Mouse (Mus musculus) heart, embryonic 16.5 days (tissue): ENCODE measurements at regions not wholly inside any gene's neighbourhood (a gene's known extent, or its start where the extent isn't known, plus 50 kb on each side); places are given as distances from the start of the nearest gene placed in this dataset.

ENCODE experiments used
- ATAC-seq: fragments of 200-750 bp; cut with Nextera tagmentation; replicated peaks from 2 replicates; pipeline ENCODE4 v1.8.0; 2017; ENCODE audit warnings: moderate number of reproducible peaks; ENCODE audit not compliant: insufficient read depth, low FRiP score; ENCODE audit errors: extremely low read depth
- H3K27ac ChIP-seq: fragments of 300-500 bp; sonication (generic); 2 replicates; pipeline ENCODE4 v1.5.1; 2014; ENCODE audit warnings: mild to moderate bottlenecking, low read length, control low read depth, moderate library complexity
- H3K27me3 ChIP-seq: fragments of 300-500 bp; sonication (generic); 2 replicates; pipeline ENCODE4 v1.6.1; 2014; ENCODE audit warnings: low read length, mixed read lengths; ENCODE audit not compliant: control insufficient read depth, insufficient read depth
- H3K36me3 ChIP-seq: fragments of 300-500 bp; sonication (generic); 2 replicates; pipeline ENCODE4 v1.6.1; 2014; ENCODE audit not compliant: control insufficient read depth, insufficient read depth
- H3K4me1 ChIP-seq: fragments of 300-500 bp; sonication (generic); 2 replicates; pipeline ENCODE4 v1.6.1; 2014; ENCODE audit warnings: low read length, mixed read lengths; ENCODE audit not compliant: control insufficient read depth, insufficient read depth
- H3K4me2 ChIP-seq: fragments of 300-500 bp; sonication (generic); 2 replicates; pipeline ENCODE4 v1.6.1; 2014; ENCODE audit warnings: low read depth, mild to moderate bottlenecking, control low read depth, low read length
- H3K4me3 ChIP-seq: fragments of 300-500 bp; sonication (generic); 2 replicates; pipeline ENCODE4 v1.5.1; 2014; ENCODE audit warnings: mild to moderate bottlenecking, control low read depth, low read length
- H3K9ac ChIP-seq: fragments of 300-500 bp; sonication (generic); 2 replicates; pipeline ENCODE4 v1.6.1; 2014; ENCODE audit warnings: low read length, control low read depth
- H3K9me3 ChIP-seq: fragments of 300-500 bp; sonication (generic); replicated peaks from 2 replicates; pipeline ENCODE4 v1.6.1; 2016; ENCODE audit warnings: low read length; ENCODE audit not compliant: control insufficient read depth
- WGBS: fragments of 180-500 bp; shearing (Covaris S2); extraction: QIAGEN DNeasy Blood & Tissue Kit; methylation state at CpG from one replicate; pipeline ENCODE4 v1.1.7; 2014; 5-methylcytosine and 5-hydroxymethylcytosine counted together

DNA sequence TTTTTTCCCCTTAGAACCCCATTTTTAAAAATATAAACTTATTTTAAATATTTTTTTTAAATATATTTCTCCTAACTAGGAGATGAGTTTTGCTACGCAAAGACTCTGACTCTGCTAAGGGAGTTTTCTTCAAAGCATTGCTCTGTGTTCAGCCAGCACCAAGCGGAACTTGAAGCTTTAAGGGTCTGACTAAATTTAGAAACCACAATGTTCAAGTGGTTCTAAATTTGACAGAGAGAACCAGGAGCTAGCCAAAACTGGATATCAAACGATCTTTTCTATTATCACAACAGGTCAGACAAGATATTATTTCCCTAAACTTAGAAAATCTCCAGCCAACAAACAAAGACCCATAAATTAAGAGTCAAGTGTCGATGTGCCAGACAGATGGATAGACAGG is 344.2 kb downstream of the Ptprc start:
- 34% methylated on average over 4 of the region's 4 CpGs for WGBS
- H3K36me3 ChIP-seq = no peaks in the 10 kb centered on the region
- H3K9me3 ChIP-seq = no peaks in the 10 kb centered on the region
- H3K9ac ChIP-seq = no peak overlapping the region
- ATAC-seq = 0 out of 2 replicates have a peak, but pooled peaks have one; percentile 67
- peak overlapping the region; percentile 63 for H3K27ac ChIP-seq
- H3K4me1 ChIP-seq = peaks cover 7% of the 10 kb centered on the region; the same call in 1 of the 2 replicates
- no peak overlapping the region for H3K4me3 ChIP-seq
- H3K27me3 ChIP-seq = no peaks in the 10 kb centered on the region
- no peak overlapping the region for H3K4me2 ChIP-seq

- WGBS = 85% methylated on average over 4 of the region's 4 CpGs
- H3K4me1 ChIP-seq = peaks cover 9% of the 10 kb centered on the region; the same call in 1 of the 2 replicates
- H3K27ac ChIP-seq = no peak overlapping the region
- ATAC-seq = no peak
- no peaks in the 10 kb centered on the region for H3K9me3 ChIP-seq
- H3K36me3 ChIP-seq = no peaks in the 10 kb centered on the region
- no peak overlapping the region for H3K9ac ChIP-seq
- H3K27me3 ChIP-seq = no peaks in the 10 kb centered on the region
- no peak overlapping the region for H3K4me2 ChIP-seq
- H3K4me3 ChIP-seq = no peak overlapping the region
Measured at GRCm38 (mm10) chr1:137827379-137827778, 348.1 kb downstream of the Ptprc start.

GRCm38 (mm10) chr1:137815401-137815888 is 360.1 kb downstream of the Ptprc start:
- 81% methylated on average over 4 of the region's 4 CpGs for WGBS
- no peak for ATAC-seq
- Histone ChIP-seq H3K9me3 (no peaks in the 10 kb centered on the region), H3K27ac (no peak overlapping the region), H3K27me3 (no peaks in the 10 kb centered on the region), H3K4me3 (no peak overlapping the region), H3K36me3 (no peaks in the 10 kb centered on the region), H3K9ac (no peak overlapping the region), H3K4me1 (no peaks in the 10 kb centered on the region), H3K4me2 (no peak overlapping the region)

GRCm38 (mm10) chr1:137814556-137814955 is 361.0 kb downstream of the Ptprc start:
- Histone ChIP-seq H3K4me1 (no peaks in the 10 kb centered on the region), H3K27ac (no peak overlapping the region), H3K27me3 (no peaks in the 10 kb centered on the region), H3K4me3 (no peak overlapping the region), H3K9me3 (no peaks in the 10 kb centered on the region), H3K9ac (no peak overlapping the region), H3K36me3 (no peaks in the 10 kb centered on the region), H3K4me2 (no peak overlapping the region)
- 74% methylated on average over 2 of the region's 2 CpGs for WGBS
- no peak for ATAC-seq

- Histone ChIP-seq H3K9ac (no peak overlapping the region), H3K27me3 (no peaks in the 10 kb centered on the region), H3K4me2 (no peak overlapping the region), H3K9me3 (no peaks in the 10 kb centered on the region), H3K36me3 (no peaks in the 10 kb centered on the region), H3K27ac (no peak overlapping the region), H3K4me1 (no peaks in the 10 kb centered on the region), H3K4me3 (no peak overlapping the region)
- ATAC-seq = no peak
- 76% methylated on average over 1 of the region's 1 CpGs for WGBS
Measured at GRCm38 (mm10) chr1:137813716-137814115, 361.8 kb downstream of the Ptprc start.

GRCm38 (mm10) chr1:137811981-137812380 is 363.5 kb downstream of the Ptprc start:
- Histone ChIP-seq H3K4me1 (no peaks in the 10 kb centered on the region), H3K9ac (no peak overlapping the region), H3K27ac (no peak overlapping the region; the same call in 1 of the 2 replicates), H3K4me3 (no peak overlapping the region), H3K9me3 (no peaks in the 10 kb centered on the region), H3K4me2 (no peak overlapping the region), H3K36me3 (no peaks in the 10 kb centered on the region), H3K27me3 (no peaks in the 10 kb centered on the region)
- no peak; the same call in 1 of the 2 replicates for ATAC-seq
- 84% methylated on average over 4 of the region's 4 CpGs for WGBS

- H3K27ac ChIP-seq = peak overlapping the region; percentile 19; the same call in 1 of the 2 replicates
- H3K4me3 ChIP-seq = no peak overlapping the region
- no peaks in the 10 kb centered on the region for H3K9me3 ChIP-seq
- H3K27me3 ChIP-seq = no peaks in the 10 kb centered on the region
- H3K4me2 ChIP-seq = no peak overlapping the region
- no peaks in the 10 kb centered on the region for H3K36me3 ChIP-seq
- 49% methylated on average over 8 of the region's 8 CpGs for WGBS
- H3K4me1 ChIP-seq = no peaks in the 10 kb centered on the region
- peak; percentile 70 for ATAC-seq
- H3K9ac ChIP-seq = no peak overlapping the region
Measured at GRCm38 (mm10) chr1:137806742-137807141, 368.8 kb downstream of the Ptprc start.

- Histone ChIP-seq H3K36me3 (no peaks in the 10 kb centered on the region), H3K9me3 (no peaks in the 10 kb centered on the region), H3K4me2 (no peak overlapping the region), H3K27me3 (no peaks in the 10 kb centered on the region), H3K9ac (no peak overlapping the region), H3K4me1 (peaks cover under 1% of the 10 kb centered on the region; the same call in 1 of the 2 replicates), H3K4me3 (no peak overlapping the region), H3K27ac (peak overlapping the region; percentile 19; the same call in 1 of the 2 replicates)
- no peak for ATAC-seq
- WGBS = 66% methylated on average over 8 of the region's 8 CpGs
Measured at GRCm38 (mm10) chr1:137806252-137806651, 369.3 kb downstream of the Ptprc start.

DNA sequence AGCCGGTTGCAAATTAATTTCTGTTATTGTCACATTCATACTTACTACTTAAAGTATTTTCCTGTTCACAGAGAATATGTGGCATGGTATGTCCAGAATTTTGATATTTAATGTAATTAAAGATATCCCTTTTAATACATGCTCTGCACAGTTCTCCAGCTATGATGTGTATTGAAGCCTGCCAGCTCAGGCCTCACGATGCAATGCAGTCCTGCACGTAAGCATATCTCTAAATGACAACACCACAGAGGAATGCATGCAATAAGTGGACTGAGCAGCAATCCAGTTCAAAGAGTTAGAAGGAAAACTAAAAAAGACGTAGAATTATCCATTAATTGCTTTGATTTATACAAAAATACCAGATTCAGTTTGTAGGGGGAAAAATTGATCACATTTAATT is 373.4 kb downstream of the Ptprc start:
- no peak overlapping the region for H3K4me3 ChIP-seq
- H3K9me3 ChIP-seq = no peaks in the 10 kb centered on the region
- H3K9ac ChIP-seq = no peak overlapping the region
- peak overlapping the region; percentile 61; the same call in 1 of the 2 replicates for H3K27ac ChIP-seq
- H3K4me1 ChIP-seq = peaks cover 3% of the 10 kb centered on the region
- no peak overlapping the region for H3K4me2 ChIP-seq
- 27% methylated on average over 4 of the region's 4 CpGs for WGBS
- ATAC-seq = peak; percentile 80; the same call in 1 of the 2 replicates
- no peaks in the 10 kb centered on the region for H3K27me3 ChIP-seq
- H3K36me3 ChIP-seq = no peaks in the 10 kb centered on the region
